Mouse (Mus musculus) forebrain, postnatal 0 days (tissue): ENCODE data around the gene Rbms3. TPM values are rescaled to one million over a fixed set of nuclear protein-coding genes. Genes with fewer than 3 reads are reported as not detected.

Experiments
- ATAC-seq: fragments of 200-750 bp; cut with Nextera tagmentation; 2 replicates; pipeline ENCODE4 v1.8.0; 2017; ENCODE audit warnings: mild to moderate bottlenecking, moderate library complexity
- DNase-seq: peaks from one replicate; pipeline ENCODE4 v3.0.0-alpha.2; 2015
- H3K27ac ChIP-seq: fragments of 300-500 bp; sonication (generic); 2 replicates; pipeline ENCODE4 v1.5.1; 2014; ENCODE audit warnings: low read depth, mild to moderate bottlenecking, antibody characterized with exemption, low read length, moderate library complexity, mixed read lengths
- H3K27me3 ChIP-seq: fragments of 300-500 bp; sonication (generic); 2 replicates; pipeline ENCODE4 v1.6.1; 2014; ENCODE audit warnings: mild to moderate bottlenecking, low read length, mixed read lengths; ENCODE audit not compliant: insufficient read depth
- H3K36me3 ChIP-seq: fragments of 300-500 bp; sonication (generic); 2 replicates; pipeline ENCODE4 v1.6.1; 2014; ENCODE audit warnings: mild to moderate bottlenecking, moderate library complexity; ENCODE audit not compliant: insufficient read depth
- H3K4me1 ChIP-seq: fragments of 300-500 bp; sonication (generic); 2 replicates; pipeline ENCODE4 v1.6.1; 2014; ENCODE audit warnings: antibody characterized with exemption; ENCODE audit not compliant: insufficient read depth
- H3K4me2 ChIP-seq: fragments of 300-500 bp; sonication (generic); 2 replicates; pipeline ENCODE4 v1.6.1; 2014; ENCODE audit warnings: low read depth, mild to moderate bottlenecking, moderate library complexity
- H3K4me3 ChIP-seq: fragments of 300-500 bp; sonication (generic); 2 replicates; pipeline ENCODE4 v1.5.1; 2014; ENCODE audit warnings: low read depth, low read length, mixed read lengths
- H3K9ac ChIP-seq: fragments of 300-500 bp; sonication (generic); 2 replicates; pipeline ENCODE4 v1.6.1; 2014; ENCODE audit warnings: mild to moderate bottlenecking
- H3K9me3 ChIP-seq: fragments of 300-500 bp; sonication (generic); 2 replicates; pipeline ENCODE4 v1.6.1; 2016; ENCODE audit warnings: low read length
- CTCF ChIP-seq: sonication (generic); IDR thresholded peaks from 2 replicates; pipeline ENCODE4 v1.5.1; 2016; ENCODE audit warnings: antibody characterized with exemption, control low read depth, low read depth
- WGBS: fragments of 180-500 bp; shearing (Covaris S2); extraction: QIAGEN DNeasy Blood & Tissue Kit; methylation state at CpG from one replicate; pipeline ENCODE4 v1.1.7; 2014; 5-methylcytosine and 5-hydroxymethylcytosine counted together
- polyA plus RNA-seq: library from polyadenylated mRNA; unstranded; fragments of >200 nt; fragmentation: Nextera tagmentation; extraction: Ambion mirVana; gene quantifications from 2 replicates; pipeline ENCODE4 v1.2.1, GENCODE M21; 2015
- total RNA-seq: library from RNA; depleted of rRNA; stranded (reverse); fragments of >200 nt; gene quantifications from 2 replicates; pipeline ENCODE4 v1.2.3, GENCODE M21; 2014

The Rbms3 gene
- total and polyA plus RNA-seq, 2 experiments from 2014 or later = 29.9 to 38.8 TPM

DNA sequence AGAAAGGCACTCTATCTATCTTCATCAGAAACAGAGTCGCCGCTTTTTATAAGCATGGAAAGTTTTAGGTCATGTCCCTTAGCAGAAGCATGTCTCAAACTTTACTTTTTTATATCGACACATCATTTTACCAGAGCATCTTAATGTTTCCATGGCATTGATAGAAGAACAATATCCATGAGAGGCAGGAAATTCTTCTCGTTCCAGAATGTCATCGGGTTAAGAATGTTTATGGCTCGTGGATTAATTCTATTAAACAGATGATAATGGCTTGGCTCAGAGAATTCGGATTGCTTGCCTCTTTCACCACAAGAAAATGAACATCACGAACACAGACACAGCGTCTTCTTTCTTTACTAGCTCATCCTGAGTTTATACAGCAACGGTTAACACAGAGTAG, 781.5 kb downstream of the Rbms3 start:
- TF ChIP-seq CTCF = no peak
- Histone ChIP-seq H3K36me3 (no peaks in the 10 kb centered on the region), H3K27ac (no peak overlapping the region), H3K4me3 (no peak overlapping the region), H3K9ac (no peak overlapping the region), H3K4me2 (no peak overlapping the region), H3K9me3 (no peaks in the 10 kb centered on the region), H3K27me3 (no peaks in the 10 kb centered on the region), H3K4me1 (no peaks in the 10 kb centered on the region)
- DNase-seq (no peak), ATAC-seq (no peak)
- WGBS = 88% methylated on average over 10 of the region's 10 CpGs

- 79% methylated on average over 7 of the region's 7 CpGs for whole genome bisulfite sequencing
- TF ChIP-seq CTCF = no peak
- Histone ChIP-seq H3K9me3 (no peaks in the 10 kb centered on the region), H3K27me3 (no peaks in the 10 kb centered on the region), H3K9ac (no peak overlapping the region), H3K4me1 (no peaks in the 10 kb centered on the region), H3K27ac (no peak overlapping the region), H3K4me3 (no peak overlapping the region), H3K36me3 (no peaks in the 10 kb centered on the region), H3K4me2 (no peak overlapping the region)
- DNase-seq = no peak
- no peak for ATAC-seq
Observed at GRCm38 (mm10) chr9:116847241-116848135, 782.2 kb downstream of the Rbms3 start.

DNA sequence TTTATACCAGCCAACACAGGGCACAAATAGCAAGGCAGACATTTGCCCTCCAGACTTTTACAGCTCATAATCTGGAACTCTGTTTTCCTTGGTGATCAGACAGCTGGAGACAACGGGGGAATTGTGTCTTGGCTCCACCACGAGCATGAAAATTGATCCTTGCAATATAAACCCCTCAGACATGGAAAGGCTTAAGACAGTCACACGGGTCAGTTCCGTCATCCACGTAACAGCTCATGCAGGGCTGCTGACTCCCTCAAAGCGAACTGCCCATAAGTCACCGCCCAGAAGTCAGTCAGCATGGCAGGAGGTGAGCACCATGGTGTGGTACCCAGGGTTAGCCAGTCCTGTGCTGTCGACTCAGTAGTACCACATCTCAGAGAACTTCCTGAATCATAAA, 794.8 kb downstream of the Rbms3 start:
- Histone ChIP-seq H3K9me3 (no peaks in the 10 kb centered on the region), H3K27ac (no peak overlapping the region), H3K4me3 (no peak overlapping the region), H3K36me3 (no peaks in the 10 kb centered on the region), H3K4me1 (no peaks in the 10 kb centered on the region), H3K9ac (no peak overlapping the region), H3K4me2 (no peak overlapping the region), H3K27me3 (no peaks in the 10 kb centered on the region)
- WGBS = 69% methylated on average over 8 of the region's 8 CpGs
- no peak for TF ChIP-seq CTCF
- no peak for DNase-seq
- no peak for ATAC-seq

DNA sequence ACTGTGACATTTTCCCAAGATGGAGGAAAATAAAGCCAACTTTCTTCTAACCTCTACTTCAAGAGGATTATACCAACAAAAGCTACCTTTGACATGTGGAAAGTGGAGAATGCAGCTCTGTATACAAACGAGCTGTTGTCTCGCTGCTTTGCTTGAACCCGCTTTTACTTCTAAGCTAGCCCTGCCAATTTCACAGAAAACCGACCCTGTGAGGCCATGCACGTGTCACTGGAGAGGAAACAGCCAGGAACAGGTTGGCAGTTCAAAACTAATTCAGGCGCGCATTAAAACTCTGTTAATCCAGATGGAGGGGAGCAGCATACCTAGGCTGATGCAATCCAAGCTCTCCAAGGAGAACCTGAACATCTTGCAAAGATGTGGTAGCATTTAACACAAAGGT, 796.0 kb downstream of the Rbms3 start:
- no peak overlapping the region for H3K9ac ChIP-seq

GRCm38 (mm10) chr9:116832822-116833221, 796.9 kb downstream of the Rbms3 start:
- H3K9me3 ChIP-seq = no peaks in the 10 kb centered on the region
- ATAC-seq (no peak), DNase-seq (no peak)
- 61% methylated on average over 1 of the region's 1 CpGs for WGBS
- no peaks in the 10 kb centered on the region for H3K4me1 ChIP-seq
- H3K9ac ChIP-seq = no peak overlapping the region
- H3K27me3 ChIP-seq = no peaks in the 10 kb centered on the region
- no peaks in the 10 kb centered on the region for H3K36me3 ChIP-seq
- no peak overlapping the region for H3K27ac ChIP-seq
- no peak overlapping the region for H3K4me2 ChIP-seq
- no peak overlapping the region for H3K4me3 ChIP-seq
- TF ChIP-seq CTCF = no peak

More for the DNA sequence above, 796.0 kb downstream of the Rbms3 start:
- WGBS = 32% methylated on average over 7 of the region's 7 CpGs
- Histone ChIP-seq H3K27ac (no peak overlapping the region), H3K27me3 (no peaks in the 10 kb centered on the region), H3K4me2 (no peak overlapping the region), H3K36me3 (no peaks in the 10 kb centered on the region), H3K4me1 (no peaks in the 10 kb centered on the region), H3K9me3 (no peaks in the 10 kb centered on the region), H3K4me3 (no peak overlapping the region)
- DNase-seq = no peak
- TF ChIP-seq CTCF = no peak
- no peak for ATAC-seq

DNA sequence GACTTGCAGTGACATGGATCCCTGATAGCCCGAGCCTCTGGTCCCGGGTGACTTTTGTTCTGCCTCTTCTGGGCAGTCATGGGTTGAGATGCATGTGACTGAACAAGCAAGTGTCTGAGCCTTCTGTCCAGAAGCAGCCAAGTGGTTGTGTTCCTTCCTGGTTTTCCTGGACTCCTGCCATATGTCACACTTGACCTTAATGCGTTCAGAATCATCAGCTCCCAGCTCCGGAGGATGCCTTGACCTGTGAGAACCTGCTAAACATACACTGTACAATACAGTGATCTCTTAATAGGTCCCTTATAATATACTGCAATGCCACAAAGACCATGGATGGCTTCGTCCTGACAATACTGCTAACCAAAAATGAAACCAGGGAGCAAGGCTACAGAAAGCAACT, 798.3 kb downstream of the Rbms3 start:
- Histone ChIP-seq H3K9ac (no peak overlapping the region), H3K27ac (no peak overlapping the region), H3K36me3 (no peaks in the 10 kb centered on the region), H3K27me3 (no peaks in the 10 kb centered on the region), H3K4me3 (no peak overlapping the region), H3K4me1 (no peaks in the 10 kb centered on the region), H3K9me3 (no peaks in the 10 kb centered on the region), H3K4me2 (no peak overlapping the region)
- DNase-seq (no peak), ATAC-seq (no peak)
- TF ChIP-seq CTCF = no peak
- 92% methylated on average over 5 of the region's 5 CpGs for WGBS

DNA sequence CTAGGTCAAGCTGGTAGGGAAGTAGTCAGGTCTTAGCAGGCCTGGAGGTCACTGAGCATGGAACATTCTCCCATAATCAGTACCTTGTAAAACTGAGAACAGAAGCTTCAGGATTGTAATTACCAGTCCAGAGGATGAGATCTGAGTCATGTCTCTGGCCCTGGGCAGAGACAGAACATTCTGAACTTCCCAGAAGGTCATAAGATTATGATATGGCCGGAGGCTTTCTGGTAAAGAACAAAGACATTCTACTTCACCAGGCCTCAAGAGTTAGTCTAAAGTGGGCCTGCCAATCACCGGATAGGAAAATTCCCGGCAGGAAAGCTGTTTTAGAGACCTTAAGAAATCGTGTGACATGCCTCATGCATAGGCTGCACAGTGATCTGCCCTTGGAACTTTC, 799.8 kb downstream of the Rbms3 start:
- H3K4me2 ChIP-seq = no peak overlapping the region
- DNase-seq (no peak), ATAC-seq (no peak)
- H3K4me3 ChIP-seq = no peak overlapping the region
- no peaks in the 10 kb centered on the region for H3K36me3 ChIP-seq
- H3K9me3 ChIP-seq = no peaks in the 10 kb centered on the region
- no peak for TF ChIP-seq CTCF
- no peak overlapping the region for H3K9ac ChIP-seq
- H3K27me3 ChIP-seq = no peaks in the 10 kb centered on the region
- H3K4me1 ChIP-seq = no peaks in the 10 kb centered on the region
- no peak overlapping the region for H3K27ac ChIP-seq
- 90% methylated on average over 4 of the region's 4 CpGs for WGBS
